Mouse (Mus musculus): ENCODE results near the gene Yipf4. TPM values are rescaled to one million over a fixed set of nuclear protein-coding genes. Genes with fewer than 3 reads are reported as not detected.

Yipf4 gene
- polyA plus RNA-seq, 1 experiment from 2014 or later: 65.0 TPM

DNA sequence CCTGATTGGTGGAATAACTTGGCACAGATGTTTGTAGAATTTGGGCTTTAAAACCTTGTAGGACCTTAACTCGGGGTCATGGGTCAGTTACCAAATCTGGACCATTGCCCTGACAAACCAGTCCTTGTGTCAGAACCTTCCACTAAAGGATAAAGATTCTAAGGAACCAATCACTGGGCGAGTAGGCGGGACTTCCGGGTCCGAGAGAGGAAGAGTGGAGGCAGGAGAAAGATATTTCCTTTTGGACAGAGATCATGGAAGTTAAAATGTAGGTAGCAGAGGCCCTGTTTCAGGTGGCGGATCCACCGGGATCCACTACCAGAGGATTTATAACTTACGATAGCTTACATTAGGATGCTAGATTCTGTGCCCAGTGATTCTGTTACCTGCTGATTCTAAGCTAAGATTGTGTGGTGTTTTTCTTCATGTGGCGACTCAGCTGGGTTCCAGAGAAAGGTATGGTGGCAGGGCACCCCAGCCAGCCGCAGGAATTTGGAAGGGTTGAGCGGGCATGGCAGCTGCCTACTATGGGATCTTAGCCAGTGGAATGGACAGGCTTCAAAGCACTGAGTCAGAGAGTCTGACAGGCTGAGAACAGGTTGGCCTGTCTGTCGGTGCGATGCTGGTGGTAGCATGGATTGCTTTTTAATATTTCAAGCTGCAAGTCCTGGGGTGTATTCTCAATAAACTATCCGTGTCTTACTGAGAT, 8.8 kb upstream of the Yipf4 start:
- Histone ChIP-seq H3K4me2 (replicated peaks) (no peak overlapping the region), H3K36me3 (no peaks in the 10 kb centered on the region), H3K27me3 (no peaks in the 10 kb centered on the region), H3K4me1 (no peaks in the 10 kb centered on the region), H3K27ac (replicated peaks) (no peak overlapping the region), H3K9me3 (no peaks in the 10 kb centered on the region), H3K9ac (replicated peaks) (no peak overlapping the region), H3K4me3 (no peak overlapping the region)
- WGBS: 89% methylated on average over 14 of the region's 14 CpGs
- no peak for ATAC-seq (replicated peaks)

DNA sequence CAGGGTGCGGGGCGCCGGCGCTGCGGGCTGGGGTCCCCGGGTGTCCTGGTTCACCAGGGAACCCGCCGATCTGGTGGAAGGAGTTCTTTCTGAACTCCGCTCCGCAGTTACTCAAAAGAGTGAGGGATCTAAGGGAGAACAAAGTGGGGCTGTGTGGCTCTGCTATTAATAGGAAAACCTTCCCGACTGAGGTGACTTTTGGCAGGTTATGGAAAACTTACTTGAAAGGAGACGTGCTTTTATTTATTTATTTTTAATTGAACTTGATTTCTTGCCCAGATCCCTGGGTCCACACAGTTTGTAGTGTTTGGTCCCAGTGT, 568 bp downstream of the Yipf4 start:
- no peaks in the 10 kb centered on the region for H3K27me3 ChIP-seq
- peaks cover 22% of the 10 kb centered on the region for H3K36me3 ChIP-seq
- no peaks in the 10 kb centered on the region for H3K9me3 ChIP-seq
- H3K27ac ChIP-seq (replicated peaks): peak overlapping the region; percentile 88
- H3K4me3 ChIP-seq: peak overlapping the region; percentile 96
- no peak for ATAC-seq (replicated peaks)
- H3K4me1 ChIP-seq: peaks cover 13% of the 10 kb centered on the region
- peak overlapping the region; percentile 91 for H3K9ac ChIP-seq (replicated peaks)
- H3K4me2 ChIP-seq (replicated peaks): peak overlapping the region; percentile 63
- under 1% methylated on average over 12 of the region's 12 CpGs for WGBS

DNA sequence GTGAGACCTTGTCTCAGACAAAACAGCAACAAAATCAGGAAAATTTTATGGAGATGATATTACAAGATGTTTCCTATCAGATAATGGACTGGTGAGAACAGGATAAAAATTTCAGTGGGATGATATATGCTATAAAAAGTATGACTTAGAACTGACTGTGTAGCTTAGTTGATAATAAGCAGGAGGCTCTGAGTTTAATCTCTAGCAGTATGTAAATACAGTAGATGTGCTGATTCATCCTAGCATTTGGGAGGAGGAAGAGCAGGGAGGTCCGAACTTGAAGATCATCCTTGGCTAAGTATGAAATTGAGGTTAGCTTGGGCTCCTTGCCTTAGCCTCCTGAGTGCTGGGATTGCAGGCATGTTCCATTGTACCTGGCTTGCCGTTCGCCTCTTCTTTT, 2.3 kb downstream of the Yipf4 start:
- H3K4me1 ChIP-seq: peaks cover 13% of the 10 kb centered on the region
- H3K9me3 ChIP-seq: no peaks in the 10 kb centered on the region
- no peak overlapping the region for H3K4me3 ChIP-seq
- H3K27me3 ChIP-seq: no peaks in the 10 kb centered on the region
- ATAC-seq (replicated peaks): no peak
- 94% methylated on average over 3 of the region's 3 CpGs for WGBS
- no peak overlapping the region for H3K4me2 ChIP-seq (replicated peaks)
- no peak overlapping the region for H3K27ac ChIP-seq (replicated peaks)
- H3K36me3 ChIP-seq: peaks cover 33% of the 10 kb centered on the region
- H3K9ac ChIP-seq (replicated peaks): no peak overlapping the region

DNA sequence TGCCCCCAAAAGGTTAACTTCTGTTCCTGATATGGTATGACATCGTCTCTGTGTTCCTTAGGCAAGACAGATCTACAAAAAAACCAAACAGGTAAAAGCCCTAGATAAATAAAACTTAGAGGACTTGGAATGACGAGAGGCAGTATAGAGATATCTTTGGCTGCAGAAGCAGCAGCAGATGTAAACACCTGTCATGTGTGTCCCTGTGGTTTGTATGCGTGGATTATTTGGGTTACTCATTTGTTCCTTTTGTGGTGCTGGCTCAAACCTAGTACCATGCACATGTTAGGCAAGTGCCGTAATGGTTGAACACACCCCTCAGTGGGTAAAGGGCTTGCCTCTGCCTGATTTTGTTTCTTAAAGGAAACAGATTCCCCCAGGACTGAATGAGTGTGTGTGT, 10.9 kb downstream of the Yipf4 start:
- WGBS: 94% methylated on average over 4 of the region's 4 CpGs
- Histone ChIP-seq H3K4me2 (replicated peaks) (no peak overlapping the region), H3K27ac (replicated peaks) (no peak overlapping the region), H3K9me3 (no peaks in the 10 kb centered on the region), H3K4me3 (no peak overlapping the region), H3K27me3 (no peaks in the 10 kb centered on the region), H3K36me3 (peaks cover 43% of the 10 kb centered on the region), H3K4me1 (no peaks in the 10 kb centered on the region), H3K9ac (replicated peaks) (no peak overlapping the region)
- ATAC-seq (replicated peaks): no peak

DNA sequence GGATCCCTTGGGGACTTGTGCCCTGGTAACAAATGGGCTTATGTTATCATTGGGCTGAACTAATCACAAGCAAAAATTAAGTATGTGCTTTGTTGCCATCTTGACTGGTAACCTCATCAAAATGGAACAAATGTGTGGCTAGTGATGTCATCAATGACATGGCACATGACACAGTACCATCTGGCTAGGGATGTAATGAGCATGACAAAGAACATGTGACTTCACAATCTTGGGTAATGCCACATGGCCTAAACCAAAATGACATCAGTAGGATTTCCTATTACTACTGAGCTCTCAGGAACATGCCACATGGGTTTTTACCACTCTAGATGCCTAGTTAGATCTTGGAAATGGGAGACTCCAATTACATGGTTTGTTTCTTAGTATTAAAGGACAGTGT, 11.8 kb downstream of the Yipf4 start:
- Histone ChIP-seq H3K36me3 (peaks cover 35% of the 10 kb centered on the region), H3K9ac (replicated peaks) (no peak overlapping the region), H3K4me1 (no peaks in the 10 kb centered on the region), H3K27me3 (no peaks in the 10 kb centered on the region), H3K9me3 (no peaks in the 10 kb centered on the region), H3K27ac (replicated peaks) (no peak overlapping the region), H3K4me2 (replicated peaks) (no peak overlapping the region), H3K4me3 (no peak overlapping the region)
- ATAC-seq (replicated peaks): no peak

DNA sequence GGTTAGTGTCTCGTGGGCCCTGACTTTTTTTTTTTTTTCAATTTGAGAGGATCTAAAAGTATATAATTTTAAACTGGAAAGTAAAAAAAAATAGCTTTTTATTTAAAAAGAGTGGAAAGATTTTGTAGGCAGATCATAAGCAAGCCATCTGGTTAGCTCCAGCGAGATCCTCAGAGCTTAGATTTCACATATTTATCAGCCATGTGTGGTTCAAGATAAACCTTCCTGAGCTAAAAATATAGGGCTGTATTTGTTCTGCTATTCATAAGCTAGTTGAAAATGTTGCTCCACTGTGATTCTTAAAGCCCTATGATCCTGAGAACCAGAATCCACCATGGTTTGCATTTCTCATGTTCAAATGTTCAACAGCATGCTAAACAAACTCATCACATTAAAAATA, 18.6 kb downstream of the Yipf4 start:
- ATAC-seq (replicated peaks): no peak
- H3K36me3 ChIP-seq: no peaks in the 10 kb centered on the region
- H3K4me2 ChIP-seq (replicated peaks): no peak overlapping the region
- H3K27me3 ChIP-seq: no peaks in the 10 kb centered on the region
- WGBS: 83% methylated on average over 2 of the region's 2 CpGs
- no peak overlapping the region for H3K9ac ChIP-seq (replicated peaks)
- H3K4me3 ChIP-seq: no peak overlapping the region
- H3K4me1 ChIP-seq: no peaks in the 10 kb centered on the region
- no peaks in the 10 kb centered on the region for H3K9me3 ChIP-seq
- no peak overlapping the region for H3K27ac ChIP-seq (replicated peaks)

DNA sequence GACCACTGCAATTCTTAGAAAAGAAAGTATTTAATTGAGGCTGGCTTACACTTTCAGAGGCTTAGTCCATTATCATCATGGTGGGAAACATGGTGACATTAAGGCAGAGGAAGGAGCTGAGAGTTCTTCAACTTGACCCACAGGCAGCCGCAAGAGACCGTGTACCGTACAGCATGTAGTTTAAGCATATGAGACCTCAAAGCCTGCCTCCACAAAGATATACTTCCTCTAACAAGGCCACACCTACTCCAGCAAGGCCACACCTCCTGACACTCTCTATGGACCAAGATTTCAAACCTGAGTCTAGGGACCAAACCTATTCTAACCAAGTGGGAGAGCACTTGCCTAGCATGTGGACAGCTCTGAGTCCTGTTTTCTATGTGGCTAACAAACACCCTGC, 19.3 kb downstream of the Yipf4 start:
- H3K4me3 ChIP-seq: no peak overlapping the region
- no peak overlapping the region for H3K27ac ChIP-seq (replicated peaks)
- H3K4me2 ChIP-seq (replicated peaks): no peak overlapping the region
- H3K27me3 ChIP-seq: no peaks in the 10 kb centered on the region
- no peaks in the 10 kb centered on the region for H3K4me1 ChIP-seq
- no peak for ATAC-seq (replicated peaks)
- no peaks in the 10 kb centered on the region for H3K9me3 ChIP-seq
- WGBS: 95% methylated on average over 3 of the region's 3 CpGs
- no peaks in the 10 kb centered on the region for H3K36me3 ChIP-seq
- H3K9ac ChIP-seq (replicated peaks): no peak overlapping the region

DNA sequence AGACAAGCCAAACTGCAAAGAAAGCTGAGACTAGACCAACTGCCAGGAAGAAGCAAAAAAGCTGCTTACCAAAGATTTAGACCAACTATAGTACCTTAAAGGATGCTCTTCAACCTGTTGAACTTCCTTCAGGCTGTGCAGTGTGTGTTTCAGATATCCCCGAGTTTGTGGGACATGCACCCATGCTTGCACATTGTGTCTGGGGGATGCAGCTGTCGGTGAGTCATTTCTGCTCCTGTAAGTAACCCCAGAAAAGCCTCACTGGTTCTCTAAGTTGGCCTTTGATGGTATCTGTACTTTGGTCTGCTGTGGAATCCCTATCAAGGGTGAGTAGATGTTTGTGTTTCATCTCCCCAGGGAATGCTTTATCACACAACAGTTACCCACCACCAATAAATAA, 23.0 kb downstream of the Yipf4 start:
- Histone ChIP-seq H3K4me1 (no peaks in the 10 kb centered on the region), H3K4me3 (no peak overlapping the region), H3K4me2 (replicated peaks) (no peak overlapping the region), H3K27ac (replicated peaks) (no peak overlapping the region), H3K9ac (replicated peaks) (no peak overlapping the region), H3K9me3 (no peaks in the 10 kb centered on the region), H3K27me3 (no peaks in the 10 kb centered on the region), H3K36me3 (no peaks in the 10 kb centered on the region)
- no peak for ATAC-seq (replicated peaks)
- WGBS: 87% methylated on average over 2 of the region's 2 CpGs

DNA sequence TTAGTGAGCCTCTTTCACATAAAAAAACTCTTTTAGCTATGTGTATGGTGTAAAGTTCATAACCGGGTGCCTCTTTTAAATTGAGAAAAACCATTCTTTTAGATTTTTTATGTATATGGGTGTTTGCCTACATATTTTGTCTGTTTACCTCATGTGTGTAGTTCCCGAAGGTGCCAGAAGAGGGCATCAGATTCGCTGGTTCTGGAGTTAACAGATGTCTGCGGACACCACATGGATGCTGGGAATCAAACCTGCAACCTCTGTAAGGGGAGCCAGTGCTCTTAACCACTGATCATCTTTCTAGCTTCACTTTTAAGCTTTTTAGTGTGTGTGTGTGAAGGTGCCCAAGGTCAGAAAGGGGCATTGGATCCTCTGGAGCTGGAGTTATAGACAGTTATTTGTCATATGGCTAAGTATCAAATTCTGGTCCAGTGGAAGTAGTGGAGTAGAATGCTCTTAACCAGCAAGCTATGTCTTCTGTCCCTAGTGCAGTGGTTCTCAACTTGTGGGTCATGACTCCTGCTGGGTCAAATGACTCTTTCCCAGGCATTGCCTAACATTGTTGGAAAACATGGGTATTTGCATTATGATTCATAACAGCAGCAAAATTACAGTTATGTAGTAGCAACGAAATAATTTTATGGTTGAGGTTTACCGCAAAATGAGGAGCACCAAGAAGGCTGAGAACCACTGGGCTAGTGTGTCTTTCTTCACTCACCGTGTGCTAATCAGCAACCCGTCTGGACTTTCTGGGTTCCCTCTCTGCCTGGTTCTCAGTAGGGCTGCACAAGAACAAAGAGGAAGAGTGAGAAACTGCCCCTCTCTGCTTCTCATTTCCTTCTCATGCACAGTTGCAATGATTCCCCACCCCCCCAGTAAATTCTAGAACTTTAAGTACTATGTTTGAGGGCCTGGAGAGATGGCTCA, 33.8 kb downstream of the Yipf4 start:
- Histone ChIP-seq H3K27ac (replicated peaks) (no peak overlapping the region), H3K36me3 (no peaks in the 10 kb centered on the region), H3K27me3 (no peaks in the 10 kb centered on the region), H3K9ac (replicated peaks) (no peak overlapping the region), H3K4me1 (peaks cover 9% of the 10 kb centered on the region), H3K4me2 (replicated peaks) (no peak overlapping the region), H3K9me3 (no peaks in the 10 kb centered on the region), H3K4me3 (no peak overlapping the region)
- no peak for ATAC-seq (replicated peaks)
- WGBS: 86% methylated on average over 8 of the region's 8 CpGs

DNA sequence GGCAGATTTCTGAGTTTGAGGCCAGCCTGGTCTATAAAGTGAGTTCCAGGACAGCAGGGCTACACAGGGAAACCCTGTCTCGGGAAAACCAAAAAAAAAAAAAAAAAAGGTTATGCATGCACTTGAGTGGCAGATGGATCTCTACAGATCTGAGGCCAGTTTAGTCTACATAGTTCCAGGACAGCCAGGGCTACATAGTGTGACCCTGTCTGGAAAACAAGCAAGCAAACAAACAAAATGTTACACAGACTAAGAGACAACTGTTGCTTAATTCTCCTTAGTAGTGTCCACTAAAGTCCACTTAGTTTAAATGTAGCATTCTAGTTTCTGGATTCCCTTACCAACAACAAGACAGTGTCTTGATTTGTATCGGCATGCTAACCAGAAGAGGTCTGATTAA, 36.8 kb downstream of the Yipf4 start:
- Histone ChIP-seq H3K4me1 (peaks cover 26% of the 10 kb centered on the region), H3K4me2 (replicated peaks) (no peak overlapping the region), H3K9me3 (no peaks in the 10 kb centered on the region), H3K27me3 (no peaks in the 10 kb centered on the region), H3K9ac (replicated peaks) (no peak overlapping the region), H3K4me3 (no peak overlapping the region), H3K36me3 (no peaks in the 10 kb centered on the region), H3K27ac (replicated peaks) (no peak overlapping the region)
- 97% methylated on average over 2 of the region's 2 CpGs for WGBS
- ATAC-seq (replicated peaks): no peak

DNA sequence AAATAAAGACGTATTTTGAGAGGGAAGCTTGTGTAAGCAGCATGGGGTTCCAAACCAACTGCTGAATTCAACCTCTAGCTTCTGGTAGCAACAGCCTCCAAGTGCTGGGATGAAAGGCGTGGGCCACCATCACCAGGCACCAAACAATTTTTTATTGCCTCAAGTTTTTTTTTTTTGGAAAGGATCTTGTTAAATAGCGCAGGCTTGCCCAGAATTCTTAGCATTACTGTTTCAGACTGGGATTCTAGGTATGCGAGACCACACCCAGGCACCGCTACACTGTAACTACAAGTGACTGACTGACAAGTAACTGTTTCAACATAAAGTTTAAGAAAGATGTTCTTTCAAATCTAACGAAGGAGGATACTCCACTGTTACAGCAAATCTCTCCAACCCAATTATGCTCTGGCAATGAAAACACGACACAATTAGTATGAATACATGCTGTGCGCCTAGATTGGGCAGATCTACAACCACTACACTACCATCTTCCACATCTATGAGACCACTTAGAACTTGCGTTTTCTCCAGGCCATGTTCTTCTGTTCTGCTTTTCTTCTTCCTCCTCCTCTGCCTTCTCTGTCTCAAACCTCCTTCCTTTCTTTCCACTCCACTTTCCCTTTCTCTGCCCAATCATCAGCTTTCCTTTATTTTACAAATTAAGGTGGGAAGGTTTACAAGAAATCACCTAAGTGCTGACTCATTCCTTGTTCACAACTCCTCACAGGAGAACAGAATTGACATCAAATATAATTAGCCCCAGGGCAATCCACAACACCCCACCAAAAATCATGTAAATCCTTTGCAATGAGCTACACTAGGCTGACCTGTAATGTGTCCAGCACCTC, 37.7 kb downstream of the Yipf4 start:
- Histone ChIP-seq H3K4me1 (peaks cover 26% of the 10 kb centered on the region), H3K9ac (replicated peaks) (peak overlapping the region; percentile 76), H3K27ac (replicated peaks) (peak overlapping the region; percentile 98), H3K36me3 (no peaks in the 10 kb centered on the region), H3K9me3 (no peaks in the 10 kb centered on the region), H3K27me3 (no peaks in the 10 kb centered on the region), H3K4me2 (replicated peaks) (peak overlapping the region; percentile 75), H3K4me3 (peak overlapping the region; percentile 96)
- 79% methylated on average over 9 of the region's 9 CpGs for WGBS
- ATAC-seq (replicated peaks): peak; percentile 0; the same call in 1 of the 2 replicates

Measured in forebrain, embryonic 15.5 days (tissue).